Mouse (Mus musculus) C2C12 (cell line): ENCODE results near the gene Rpusd3.

Source experiments
- CTCF ChIP-seq: IDR thresholded peaks from one replicate; pipeline ENCODE4 v1.5.1; 2011; ENCODE audit not compliant: control insufficient read depth, insufficient read depth, insufficient read length
- FOSL1 ChIP-seq: IDR thresholded peaks from one replicate; pipeline ENCODE4 v1.8.0; 2011; ENCODE audit warnings: mild to moderate bottlenecking, low read length; ENCODE audit not compliant: poor library complexity, insufficient read depth, severe bottlenecking

GRCm38 (mm10) chr6:113431801-113432200, 12.7 kb upstream of the Rpusd3 start:
- no peak for TF ChIP-seq CTCF
- no peak for TF ChIP-seq FOSL1
